In the genomic region with DNA sequence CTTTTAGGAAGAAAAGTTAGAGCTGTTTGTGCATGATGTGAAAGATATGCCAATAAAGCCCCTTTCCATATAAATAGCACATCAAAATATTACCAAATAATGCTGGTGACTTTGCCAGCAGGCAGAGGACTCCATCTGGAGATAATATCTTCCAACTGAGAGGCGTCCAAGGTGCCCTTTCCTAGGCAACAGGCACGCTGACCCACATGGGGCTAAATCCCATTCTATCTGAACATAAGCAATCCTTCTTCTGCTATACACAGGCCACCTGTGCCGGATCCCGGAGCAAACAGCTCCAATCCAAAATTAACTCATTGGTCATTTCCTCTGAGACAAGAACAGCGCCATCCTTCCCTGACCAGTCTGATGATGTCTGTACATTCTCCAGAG, we compare ENCODE assay signal across 9 mouse cellular contexts.
DNase-seq lines count a peak whose midpoint lies in the region; ATAC-seq lines count a peak whose summit lies in the region.
"Had no signal": no experiment of that assay in that cellular context is flagged by ENCODE, and none has a peak within 500 bp of the region (broad histone marks: within the 10 kb centered on the region; RNA-seq: fewer than 3 reads in every experiment).

No protein-coding gene starts in this region.

- ATAC-seq in cerebellum, adult (ENCODE audit: insufficient number of reproducible peaks, low FRiP score, low TSS enrichment), result peak; percentile 75
- peak; percentile 40; the same call in 1 of the 2 replicates for ATAC-seq in forebrain, embryonic 11.5 days (replicated peaks; ENCODE audit: low FRiP score)

- H3K36me3 ChIP-seq in forebrain, embryonic 11.5 days (ENCODE audit: control insufficient read depth, insufficient read depth, low read length), result no peaks in the 10 kb centered on the region
- no peaks in the 10 kb centered on the region for H3K36me3 ChIP-seq in limb, embryonic 10.5 days

- no peak overlapping the region for H3K4me3 ChIP-seq in forebrain, embryonic 11.5 days (ENCODE audit: low read depth, low read length)
- H3K4me3 ChIP-seq in limb, embryonic 10.5 days, result no peak overlapping the region

- peak overlapping the region; percentile 84 for H3K27ac ChIP-seq in forebrain, embryonic 11.5 days (ENCODE audit: low read depth, low read length)
- H3K27ac ChIP-seq in limb, embryonic 10.5 days, result peak overlapping the region; percentile 63

- H3K4me1 ChIP-seq in forebrain, embryonic 11.5 days (replicated peaks; ENCODE audit: control insufficient read depth, insufficient read depth, low read length), result peaks cover 9% of the 10 kb centered on the region
- H3K4me1 ChIP-seq in limb, embryonic 10.5 days, result peaks cover 26% of the 10 kb centered on the region

- peak overlapping the region; percentile 14; the same call in 1 of the 2 replicates for H3K9ac ChIP-seq in forebrain, embryonic 11.5 days (ENCODE audit: low read length)

- no peaks in the 10 kb centered on the region for H3K27me3 ChIP-seq in forebrain, embryonic 11.5 days (ENCODE audit: control insufficient read depth, insufficient read depth, low read length)
- no peaks in the 10 kb centered on the region for H3K27me3 ChIP-seq in limb, embryonic 10.5 days (ENCODE audit: low read depth, poor library complexity, severe bottlenecking)

- no peaks in the 10 kb centered on the region for H3K9me3 ChIP-seq in forebrain, embryonic 11.5 days (ENCODE audit: control insufficient read depth, low read length)
- H3K9me3 ChIP-seq in limb, embryonic 10.5 days (replicated peaks), result no peaks in the 10 kb centered on the region

- 0 out of 2 replicates have a peak overlapping the region, but pooled peaks have one; percentile 18 for H3K4me2 ChIP-seq in forebrain, embryonic 11.5 days (ENCODE audit: low read depth, low read length, severe bottlenecking)

- DNase-seq in cerebellum, postnatal 4 days (ENCODE audit: low spot score in 2 of 2), result no peak
- peak; percentile 83 for DNase-seq in brain, adult 2 months (ENCODE audit: low read depth, low spot score)
- no peak for DNase-seq in forebrain, embryonic 11.5 days (ENCODE audit: low spot score)
- no peak for DNase-seq in limb, embryonic 10.5 days (ENCODE audit: low spot score)
- DNase-seq in kidney, adult 8-10 months, result no peak
- no peak for DNase-seq in ovary, postnatal 10 days (ENCODE audit: low spot score)
- DNase-seq in layer of hippocampus, postnatal 14 days (ENCODE audit: low spot score in 2 of 2), result no peak
- DNase-seq: lung, adult 18-20 months had no signal

- 74% methylated on average over 5 of the region's 5 CpGs for WGBS in forebrain, embryonic 11.5 days
- 84% methylated on average over 5 of the region's 5 CpGs for WGBS in limb, embryonic 10.5 days
